Mouse (Mus musculus) lung, postnatal 0 days (tissue): Measurements from ENCODE around the gene Adamtsl2.

Experiments used
- CTCF ChIP-seq: IDR thresholded peaks from 2 replicates; pipeline ENCODE4 v1.5.1; 2016; ENCODE audit warnings: antibody characterized with exemption, mild to moderate bottlenecking
- EP300 ChIP-seq: IDR thresholded peaks from 2 replicates; pipeline ENCODE4 v1.6.1; 2016; ENCODE audit warnings: antibody characterized with exemption, mild to moderate bottlenecking, control low read depth

DNA sequence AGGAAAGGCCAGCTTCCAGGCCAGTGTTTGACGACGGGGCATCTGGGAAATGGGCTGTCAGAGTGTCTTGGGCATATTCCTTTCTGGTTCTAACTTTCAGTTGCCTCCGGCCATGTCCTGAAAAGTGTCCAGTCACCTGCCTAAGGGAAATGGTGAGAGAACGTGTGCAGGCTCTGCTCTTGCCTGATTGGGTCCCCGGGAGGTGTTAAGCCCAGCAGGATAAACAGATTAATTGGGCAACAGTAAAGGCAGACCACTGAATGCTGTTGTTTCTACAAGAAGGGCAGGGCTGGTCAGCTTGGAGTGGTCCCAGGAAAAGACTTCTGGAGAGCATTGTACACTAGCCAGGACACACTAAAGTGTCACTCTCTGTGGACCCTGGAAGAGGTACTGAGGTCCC lies 9.5 kb downstream of the Adamtsl2 start:
- TF ChIP-seq EP300 = no peak
- no peak for TF ChIP-seq CTCF
